Mouse (Mus musculus): Measurements from ENCODE around the gene Dusp11. TPM values are rescaled to one million over a fixed set of nuclear protein-coding genes. Genes with fewer than 3 reads are reported as not detected.
"Not testable (repeated sequence)": the region's sequence is repeated elsewhere in the genome, so short reads cannot be mapped to it uniquely, and the experiment has no call there.

Gene Dusp11
- total and polyA plus RNA-seq, 2 experiments from 2014 or later = 31.6 to 60.6 TPM

- H3K36me3 ChIP-seq (ENCODE audit: insufficient read depth, low read length) = peaks cover 44% of the 10 kb centered on the region
- no peak for TF ChIP-seq CTCF (IDR thresholded peaks at IDR 0.05; ENCODE audit: low read depth)
- DNase-seq (ENCODE audit: low spot score) = no peak
These were observed 37.8 kb downstream of the Dusp11 start for GRCm38 (mm10) chr6:85923643-85924042.

DNA sequence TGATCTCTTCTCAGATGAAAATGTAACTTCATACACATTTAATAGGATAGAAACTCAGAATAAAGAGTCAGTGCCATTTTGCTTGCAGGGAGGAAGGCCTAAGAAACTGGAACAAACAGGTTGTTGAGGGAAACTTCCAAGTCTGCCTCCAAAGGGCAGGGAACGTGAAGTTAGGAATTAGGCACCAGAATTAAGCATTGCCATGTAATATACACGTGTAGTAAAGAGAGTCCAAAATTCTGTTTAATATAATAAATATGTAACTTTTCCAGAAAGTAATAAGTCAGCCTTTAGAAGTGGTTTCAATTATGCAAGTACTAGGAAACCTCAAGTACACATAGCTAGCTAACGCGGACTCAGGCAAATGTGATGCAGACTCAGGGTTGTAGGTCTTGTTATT, 42.1 kb downstream of the Dusp11 start:
- ATAC-seq (no peak), DNase-seq (ENCODE audit: low spot score) (no peak)
- Histone ChIP-seq H3K4me3 (ENCODE audit: low read length) (no peak overlapping the region), H3K27me3 (ENCODE audit: insufficient read depth, low read length) (no peaks in the 10 kb centered on the region), H3K4me1 (ENCODE audit: insufficient read depth, low read length) (peaks cover 13% of the 10 kb centered on the region), H3K9me3 (ENCODE audit: low read length) (no peaks in the 10 kb centered on the region), H3K36me3 (ENCODE audit: insufficient read depth, low read length) (peaks cover 7% of the 10 kb centered on the region; the same call in 1 of the 2 replicates), H3K27ac (no peak overlapping the region), H3K9ac (replicated peaks; ENCODE audit: low read length) (no peak overlapping the region), H3K4me2 (ENCODE audit: low read depth, low read length) (no peak overlapping the region)
- no peak for TF ChIP-seq CTCF (IDR thresholded peaks at IDR 0.05; ENCODE audit: low read depth)
- WGBS = 96% methylated on average over 4 of the region's 4 CpGs

More at GRCm38 (mm10) chr6:85923643-85924042, 37.8 kb downstream of the Dusp11 start:
- Histone ChIP-seq H3K9ac (replicated peaks; ENCODE audit: low read length) (no peak overlapping the region), H3K4me3 (ENCODE audit: low read length) (no peak overlapping the region), H3K9me3 (ENCODE audit: low read length) (no peaks in the 10 kb centered on the region), H3K4me1 (ENCODE audit: insufficient read depth, low read length) (no peaks in the 10 kb centered on the region), H3K27me3 (ENCODE audit: insufficient read depth, low read length) (no peaks in the 10 kb centered on the region), H3K4me2 (ENCODE audit: low read depth, low read length) (no peak overlapping the region), H3K27ac (no peak overlapping the region)
- no peak for ATAC-seq
- 97% methylated on average over 1 of the region's 1 CpGs for WGBS

GRCm38 (mm10) chr6:85918341-85918740, 43.1 kb downstream of the Dusp11 start:
- not testable (repeated sequence) for H3K36me3 ChIP-seq (ENCODE audit: insufficient read depth, low read length); H3K4me2 ChIP-seq (ENCODE audit: low read depth, low read length); DNase-seq (ENCODE audit: low spot score); H3K27me3 ChIP-seq (ENCODE audit: insufficient read depth, low read length); H3K27ac ChIP-seq; ATAC-seq; H3K9me3 ChIP-seq (ENCODE audit: low read length); H3K9ac ChIP-seq (replicated peaks; ENCODE audit: low read length); H3K4me3 ChIP-seq (ENCODE audit: low read length)
- peaks cover 14% of the 10 kb centered on the region for H3K4me1 ChIP-seq (ENCODE audit: insufficient read depth, low read length)
- WGBS = 94% methylated on average over 3 of the region's 3 CpGs

GRCm38 (mm10) chr6:85916596-85916995, 44.9 kb downstream of the Dusp11 start:
- no peak for DNase-seq (ENCODE audit: low spot score)
- peak overlapping the region; percentile 68; the same call in 1 of the 2 replicates for H3K9ac ChIP-seq (replicated peaks; ENCODE audit: low read length)
- H3K36me3 ChIP-seq (ENCODE audit: insufficient read depth, low read length) = peaks cover 4% of the 10 kb centered on the region; the same call in 1 of the 2 replicates
- H3K4me2 ChIP-seq (ENCODE audit: low read depth, low read length) = peak overlapping the region; percentile 78
- H3K9me3 ChIP-seq (ENCODE audit: low read length) = no peaks in the 10 kb centered on the region
- H3K4me3 ChIP-seq (ENCODE audit: low read length) = peak overlapping the region; percentile 64
- no peaks in the 10 kb centered on the region for H3K27me3 ChIP-seq (ENCODE audit: insufficient read depth, low read length)
- peaks cover 14% of the 10 kb centered on the region for H3K4me1 ChIP-seq (ENCODE audit: insufficient read depth, low read length)
- peak overlapping the region; percentile 92 for H3K27ac ChIP-seq
- no peak for ATAC-seq
- TF ChIP-seq CTCF (IDR thresholded peaks at IDR 0.05; ENCODE audit: low read depth) = no peak
- 83% methylated on average over 6 of the region's 6 CpGs for WGBS

DNA sequence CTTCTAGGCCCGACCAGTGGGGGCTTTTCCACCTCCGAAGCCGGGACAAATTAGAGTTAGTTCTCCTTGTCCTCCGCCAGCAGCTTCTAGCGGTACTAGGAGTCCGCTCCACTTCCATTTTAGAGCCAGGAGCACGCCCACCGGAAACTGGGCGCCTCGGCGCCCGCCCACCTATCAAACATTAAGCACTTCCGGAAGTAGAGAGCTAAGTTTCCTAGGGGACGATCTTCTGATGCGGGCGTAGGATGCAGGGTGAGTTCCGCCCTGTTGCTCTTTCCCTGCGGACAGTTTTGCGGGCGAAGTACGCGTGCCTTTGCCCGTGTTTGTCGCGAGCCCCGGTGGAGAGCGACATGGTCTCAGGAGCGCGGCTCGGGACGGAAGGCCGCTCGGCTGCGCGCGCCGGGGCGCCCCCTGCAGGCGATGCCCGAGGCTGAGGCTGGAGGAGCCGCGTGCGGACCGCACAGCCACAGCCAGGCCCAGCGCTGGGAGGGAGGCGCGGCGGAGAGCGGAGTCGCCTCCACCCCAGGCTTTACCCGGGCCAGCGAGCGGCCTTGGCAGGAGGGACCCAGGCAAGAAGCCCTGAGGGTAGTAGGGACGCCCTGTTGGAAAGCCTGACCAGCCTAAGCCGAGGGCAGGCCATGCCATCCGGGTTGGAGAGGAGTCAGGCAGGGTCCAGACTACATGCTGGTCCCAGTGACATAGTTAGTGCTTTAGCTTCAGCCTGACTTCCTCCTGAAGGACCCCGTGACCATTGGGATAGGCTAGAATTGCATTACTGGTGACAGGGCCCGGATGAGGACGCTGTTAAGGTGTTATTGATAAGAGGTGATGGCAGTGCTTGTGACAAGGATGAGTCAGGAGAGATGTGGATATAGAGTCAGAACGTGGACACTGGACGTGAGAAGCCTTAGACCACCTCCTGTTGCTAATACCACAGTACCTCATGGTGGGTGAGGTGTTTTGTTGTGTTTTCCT, 45.6 kb downstream of the Dusp11 start, which contains the start of gene Nat8f1:
Gene Nat8f1, minus strand, starts transcription at position 149 of the 975 bp plus-strand sequence.
- Histone ChIP-seq H3K27ac (peak within 1 kb of the TSS; percentile 92), H3K4me3 (ENCODE audit: low read length) (peak within 1 kb of the TSS; percentile 64), H3K9ac (replicated peaks; ENCODE audit: low read length) (peak within 1 kb of the TSS; percentile 68), H3K4me2 (ENCODE audit: low read depth, low read length) (peak within 1 kb of the TSS; percentile 78), H3K4me1 (ENCODE audit: insufficient read depth, low read length) (peaks cover 14% of the 10 kb centered on the region)
- peak; percentile 46 for TF ChIP-seq CTCF (IDR thresholded peaks at IDR 0.05; ENCODE audit: low read depth)
- DNase-seq (ENCODE audit: low spot score) (peak; percentile 94), ATAC-seq (peak; percentile 97)
- WGBS = under 1% methylated on average over 49 of the region's 61 CpGs
- not testable (repeated sequence) for H3K27me3 ChIP-seq (ENCODE audit: insufficient read depth, low read length); H3K9me3 ChIP-seq (ENCODE audit: low read length); H3K36me3 ChIP-seq (ENCODE audit: insufficient read depth, low read length)

GRCm38 (mm10) chr6:85915141-85915538, 46.3 kb downstream of the Dusp11 start:
- Histone ChIP-seq H3K27ac (peak overlapping the region; percentile 92), H3K4me1 (ENCODE audit: insufficient read depth, low read length) (peaks cover 14% of the 10 kb centered on the region), H3K9ac (replicated peaks; ENCODE audit: low read length) (peak overlapping the region; percentile 68), H3K4me3 (ENCODE audit: low read length) (peak overlapping the region; percentile 64), H3K36me3 (ENCODE audit: insufficient read depth, low read length) (no peaks in the 10 kb centered on the region), H3K9me3 (ENCODE audit: low read length) (no peaks in the 10 kb centered on the region), H3K27me3 (ENCODE audit: insufficient read depth, low read length) (no peaks in the 10 kb centered on the region), H3K4me2 (ENCODE audit: low read depth, low read length) (peak overlapping the region; percentile 78)
- DNase-seq (ENCODE audit: low spot score) (peak; percentile 22), ATAC-seq (peak; percentile 19)
- TF ChIP-seq CTCF (IDR thresholded peaks at IDR 0.05; ENCODE audit: low read depth) = no peak
- whole genome bisulfite sequencing = 2% methylated on average over 11 of the region's 11 CpGs

All from hindbrain, postnatal 0 days (tissue).